Mouse (Mus musculus) Muller cell, postnatal 12 days (primary cell): ENCODE measurements at regions not wholly inside any gene's neighbourhood (a gene's known extent, or its start where the extent isn't known, plus 50 kb on each side); places are given as distances from the start of the nearest gene placed in this dataset.
A peak's percentile ranks its signal among the peaks of the same experiment; 100 is the strongest.

Experiments used
- DNase-seq: peaks from one replicate; pipeline ENCODE4 v3.0.0-alpha.2; 2015; ENCODE audit errors: inconsistent ontology term

DNA sequence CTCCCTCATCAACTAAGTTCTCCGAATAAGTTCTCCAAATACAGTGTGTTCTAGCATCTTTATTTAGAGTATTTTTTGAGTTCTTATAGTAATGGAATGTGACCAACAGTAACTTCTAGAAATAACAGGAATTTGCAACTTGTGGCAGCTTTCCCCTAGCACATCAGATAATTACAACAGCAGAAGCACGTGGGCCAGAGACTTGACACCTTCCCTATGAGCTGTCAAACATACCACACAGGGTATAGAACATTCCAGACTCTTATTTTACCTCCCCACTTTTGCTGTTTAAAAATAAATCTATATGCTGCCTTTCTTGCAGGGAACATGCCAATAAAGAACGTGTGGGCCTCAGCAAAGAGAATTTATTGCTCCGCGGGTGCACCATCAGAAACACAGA lies 77.4 kb upstream of the Commd8 start:
- no peak for DNase-seq

DNA sequence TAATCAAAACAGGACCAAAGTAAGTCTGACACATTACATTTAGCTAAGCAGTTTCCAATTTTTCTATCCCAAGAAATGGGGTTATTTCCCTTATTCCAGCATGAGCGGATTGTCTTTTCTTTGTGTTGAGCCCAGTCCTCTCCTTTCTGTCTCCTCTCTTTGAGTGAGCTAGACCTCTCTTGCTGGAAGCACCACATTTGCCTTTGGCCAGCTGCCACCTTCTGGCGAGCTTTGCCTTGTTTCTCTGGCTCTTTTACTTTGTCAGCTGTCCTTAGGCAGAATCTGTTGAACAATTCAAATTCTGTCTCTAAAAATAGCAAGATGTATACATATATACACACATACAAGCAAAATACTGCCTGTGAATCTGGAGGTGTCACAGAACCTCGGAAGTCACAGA lies 76.1 kb upstream of the Commd8 start:
- peak; percentile 27 for DNase-seq

DNA sequence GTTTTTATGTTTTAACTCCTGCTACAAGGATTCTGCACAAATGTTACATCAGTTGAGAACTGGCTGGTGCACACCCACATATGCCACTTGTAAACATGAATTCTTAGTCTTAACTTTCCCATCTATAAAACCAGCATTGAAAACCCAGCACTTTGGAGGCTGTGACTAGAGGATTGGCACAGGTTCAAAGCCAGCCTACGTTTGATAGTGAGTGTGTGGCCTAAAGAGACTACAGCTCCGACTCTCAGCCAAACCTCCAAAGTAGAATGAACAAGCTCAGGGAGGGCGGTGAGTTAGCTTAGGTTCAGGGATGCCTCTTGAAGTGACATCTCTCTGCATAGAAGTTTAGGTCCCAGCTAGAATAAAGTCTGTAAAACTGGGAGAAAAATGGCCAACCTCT lies 75.0 kb upstream of the Commd8 start:
- no peak for DNase-seq

DNA sequence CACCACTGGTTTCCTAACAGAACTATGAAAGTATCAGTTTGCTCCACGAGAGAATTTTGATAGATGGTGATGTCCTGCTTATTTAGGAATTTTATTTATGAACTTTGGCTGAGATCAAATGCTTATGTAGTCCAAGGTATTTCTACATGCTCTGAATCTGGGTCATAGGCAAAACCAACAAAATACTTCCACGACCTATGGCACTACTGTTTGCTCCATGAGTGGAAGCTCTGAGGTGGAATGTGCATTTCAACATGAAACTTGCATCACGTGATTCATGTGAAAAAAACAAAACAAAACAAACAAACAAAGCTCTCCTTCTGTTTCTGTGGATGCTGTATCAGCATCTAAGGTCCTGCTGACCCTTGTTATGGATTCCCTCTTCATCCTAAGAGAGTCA lies 73.5 kb upstream of the Commd8 start:
- no peak for DNase-seq

DNA sequence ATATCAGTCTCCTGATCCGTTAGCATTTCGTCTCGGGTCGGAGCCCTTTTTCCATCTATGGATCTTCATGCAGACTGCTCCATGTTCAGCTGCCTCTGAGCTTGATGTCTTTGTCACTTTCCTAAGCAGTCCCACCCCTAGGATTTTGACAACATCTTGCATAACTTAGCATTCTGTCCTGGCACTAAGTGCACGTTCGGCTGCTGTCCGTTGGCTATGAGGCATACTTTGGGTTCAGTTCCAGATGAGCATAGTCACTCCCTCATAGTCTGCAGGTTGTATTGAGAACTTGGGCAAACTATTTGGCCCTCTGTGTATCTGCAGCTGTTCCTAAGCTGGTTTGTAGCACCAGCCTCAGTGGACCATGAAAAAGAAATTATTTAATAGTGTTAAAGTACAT lies 72.3 kb upstream of the Commd8 start:
- no peak for DNase-seq

- DNase-seq, result no peak
Observed at GRCm38 (mm10) chr5:72227002-72227401, 59.0 kb upstream of the Commd8 start.

- no peak for DNase-seq
Observed at GRCm38 (mm10) chr5:72225576-72226298, 57.7 kb upstream of the Commd8 start.

DNA sequence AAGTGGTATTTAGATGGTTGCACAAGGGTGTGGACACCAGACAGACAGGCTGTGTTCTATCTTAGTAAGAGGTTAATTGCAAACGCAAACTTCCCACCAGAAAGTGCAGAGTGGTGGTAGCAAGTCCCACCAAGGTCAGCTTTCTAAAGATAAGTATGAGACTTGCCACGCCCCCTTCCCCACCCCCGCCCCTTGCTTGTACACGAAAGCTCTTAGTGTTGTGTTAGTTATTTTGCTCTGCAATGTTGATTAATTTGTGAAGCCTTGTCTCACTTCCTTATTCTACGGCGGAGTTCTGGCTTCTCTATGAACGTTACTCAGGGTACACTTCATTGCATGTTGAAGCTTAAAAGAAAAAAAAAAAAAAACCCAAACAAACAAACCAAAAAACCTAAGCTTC lies 57.1 kb upstream of the Commd8 start:
- DNase-seq, result no peak

GRCm38 (mm10) chr5:72224551-72224966 lies 56.6 kb upstream of the Commd8 start:
- DNase-seq, result no peak

- no peak for DNase-seq
Observed at GRCm38 (mm10) chr5:72222902-72223301, 54.9 kb upstream of the Commd8 start.

- no peak for DNase-seq
Observed at GRCm38 (mm10) chr5:72219697-72220096, 51.7 kb upstream of the Commd8 start.

GRCm38 (mm10) chr5:72219248-72219647 lies 51.3 kb upstream of the Commd8 start:
- no peak for DNase-seq
